8 mouse cellular contexts compared by ENCODE assay signal in genomic region chr9:71624793-71625495, GRCm38 (mm10). TPM values are rescaled to one million over a fixed set of nuclear protein-coding genes. Genes with fewer than 3 reads are reported as not detected.
A peak's percentile ranks its signal among the peaks of the same experiment; 100 is the strongest.
DNase-seq lines count a peak whose midpoint lies in the region; ATAC-seq and TF ChIP-seq lines count a peak whose summit lies in the region.

No protein-coding gene starts in this region.

- H3K27ac ChIP-seq in bone marrow macrophage, adult 2 months (ENCODE audit: insufficient read depth, low read depth, low read length) = no peak overlapping the region
- no peak overlapping the region for H3K27ac ChIP-seq in gastrocnemius, adult 2 months
- peak overlapping the region; percentile 62; the same call in 1 of the 2 replicates for H3K27ac ChIP-seq in stomach, embryonic 15.5 days

- no peak overlapping the region for H3K4me3 ChIP-seq in bone marrow macrophage, adult 2 months (ENCODE audit: insufficient read depth, low read length)
- H3K4me3 ChIP-seq in gastrocnemius, adult 2 months = no peak overlapping the region
- no peak overlapping the region for H3K4me3 ChIP-seq in stomach, embryonic 15.5 days (replicated peaks)

- H3K36me3 ChIP-seq in stomach, embryonic 15.5 days = no peaks in the 10 kb centered on the region

- no peak for TF ChIP-seq POLR2A in bone marrow macrophage, adult 2 months (IDR thresholded peaks at IDR 0.05; ENCODE audit: borderline replicate concordance, low read depth, low read length)

- H3K9ac ChIP-seq in stomach, embryonic 15.5 days = no peak overlapping the region

- intact Hi-C loops in gastrocnemius, adult 2 months (cut with DNase I) = loop anchor here (5.0 to 10.0 kb wide), 2 partner anchors 268 to 410 kb away; partner anchors contain the start of gene Aldh1a2

- ATAC-seq in CD4-positive, CD25-positive, alpha-beta regulatory T cell, adult 4 months = no peak
- ATAC-seq in stomach, embryonic 15.5 days (ENCODE audit: insufficient read depth, low FRiP score, low read depth) = peak; percentile 67; the same call in 1 of the 2 replicates

- 31% methylated on average over 10 of the region's 10 CpGs for WGBS in stomach, embryonic 15.5 days

- H3K27me3 ChIP-seq in stomach, embryonic 15.5 days (replicated peaks) = no peaks in the 10 kb centered on the region

- H3K4me2 ChIP-seq in stomach, embryonic 15.5 days = no peak overlapping the region

- peak; percentile 63 for TF ChIP-seq CTCF in bone marrow macrophage, adult 2 months (IDR thresholded peaks at IDR 0.05; ENCODE audit: low read depth, low read length)
- TF ChIP-seq CTCF in gastrocnemius, adult 2 months (IDR thresholded peaks at IDR 0.05) = peak; percentile 84

- peak; percentile 69 for DNase-seq in CD4-positive, CD25-positive, alpha-beta regulatory T cell, adult 2 months (ENCODE audit: low read depth, low spot score)
- DNase-seq in 416B (ENCODE audit: low read depth) = peak; percentile 62
- DNase-seq in gastrocnemius, adult 2 months = peak; percentile 76
- DNase-seq in kidney, postnatal 4 days = peak; percentile 87 to 90
- DNase-seq in lung, postnatal 25 days (ENCODE audit: low spot score) = peak; percentile 71

- H3K9me3 ChIP-seq in stomach, embryonic 15.5 days = no peaks in the 10 kb centered on the region

- no peaks in the 10 kb centered on the region for H3K4me1 ChIP-seq in bone marrow macrophage, adult 2 months (ENCODE audit: control insufficient read depth, insufficient read depth, low read length)
- H3K4me1 ChIP-seq in stomach, embryonic 15.5 days = no peaks in the 10 kb centered on the region

RNA-seq across cellular contexts. Expression of gene Myzap, which starts 32.8 kb away (rescaled TPM):
- polyA plus RNA-seq in CD4-positive, CD25-positive, alpha-beta regulatory T cell, adult 4 months (2017; shearing (Covaris generic)) = under 1 TPM; 0.35 to 0.71 TPM
- not detected in 2 replicates for polyA plus RNA-seq in bone marrow macrophage, adult 2 months (2012; ENCODE audit: insufficient read depth, insufficient read length, missing spikeins)
- 1 to 10 TPM; 3.7 to 5.1 TPM for total RNA-seq in gastrocnemius, adult 2 months (2021)
- polyA plus RNA-seq in stomach, embryonic 15.5 days (2015; fragmentation: Nextera tagmentation; extraction: Ambion mirVana) = 11.6 and 12.2 TPM in 2 replicates
